Mouse (Mus musculus) spleen, adult 18-20 months (tissue): ENCODE measurements around the gene Stk38l.
A peak's percentile ranks its signal among the peaks of the same experiment; 100 is the strongest.

Experiments used
- DNase-seq, 2 experiments: peaks; one replicate each; pipeline ENCODE4 v3.0.0; 2022; ENCODE audit warnings: mixed read lengths in 2 of 2

Stk38l gene

DNA sequence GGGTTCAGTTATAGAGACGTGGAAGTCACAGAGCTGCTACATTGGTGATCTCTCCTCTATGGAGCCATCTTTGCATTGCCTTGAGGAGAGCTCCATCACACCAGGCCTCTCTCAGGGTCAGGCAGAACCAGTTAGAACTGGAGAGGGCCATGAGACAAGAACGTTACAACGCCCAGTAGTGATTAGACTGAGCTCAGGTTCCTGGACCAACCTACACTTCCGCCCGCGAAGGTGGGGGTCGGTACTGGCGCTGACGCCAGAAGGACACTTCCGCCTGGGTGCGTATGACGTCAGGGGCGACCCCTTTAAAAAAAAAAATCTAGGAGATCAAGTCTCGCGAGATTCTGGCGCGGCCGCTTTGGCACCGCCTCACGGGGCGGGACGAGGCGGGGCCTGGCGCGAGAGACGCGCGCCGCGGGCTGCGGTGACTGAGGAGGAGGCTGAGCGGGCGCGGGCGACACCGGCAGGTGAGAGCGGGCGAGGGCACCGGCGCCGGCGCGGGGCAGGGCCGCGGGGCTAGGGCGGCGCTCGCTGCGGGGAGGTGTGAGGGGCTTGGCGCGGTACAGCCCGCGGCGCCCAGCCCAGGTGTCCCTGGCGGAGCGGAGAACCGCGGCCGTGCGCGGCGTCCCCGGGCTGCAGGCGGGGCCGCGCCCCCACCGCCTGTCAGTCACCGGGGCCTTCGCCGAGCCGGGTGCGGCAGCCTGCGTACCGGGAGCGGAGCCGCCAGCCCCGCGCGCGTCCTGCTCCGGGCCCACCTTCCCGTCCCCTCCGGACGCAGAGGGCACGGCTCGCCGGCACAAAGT is at the start of gene Stk38l:
TSS of gene Stk38l (plus strand) at position 415 of the 803 bp plus-strand sequence.
- peak; percentile 90 to 94 for DNase-seq

DNA sequence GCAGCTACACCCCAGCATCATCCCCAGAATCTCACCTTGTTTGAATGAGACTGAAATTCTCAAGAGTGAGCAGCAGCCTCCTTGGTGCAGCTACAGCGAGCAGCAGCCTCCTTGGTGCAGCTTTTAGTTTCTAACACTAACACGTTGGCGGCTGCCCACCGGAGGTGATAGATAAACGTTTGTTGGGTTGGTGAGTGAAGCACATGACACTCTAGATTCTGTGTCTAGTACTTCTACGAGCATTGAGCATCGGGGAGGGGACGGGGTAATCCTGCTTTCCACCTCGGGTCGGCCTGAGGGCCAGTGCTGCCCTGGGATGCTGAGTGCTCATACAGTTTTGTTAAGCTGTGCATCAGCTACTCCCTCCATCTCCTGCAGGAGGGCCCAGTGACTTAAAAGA is 47.9 kb upstream of the Stk38l start:
- DNase-seq: no peak

DNA sequence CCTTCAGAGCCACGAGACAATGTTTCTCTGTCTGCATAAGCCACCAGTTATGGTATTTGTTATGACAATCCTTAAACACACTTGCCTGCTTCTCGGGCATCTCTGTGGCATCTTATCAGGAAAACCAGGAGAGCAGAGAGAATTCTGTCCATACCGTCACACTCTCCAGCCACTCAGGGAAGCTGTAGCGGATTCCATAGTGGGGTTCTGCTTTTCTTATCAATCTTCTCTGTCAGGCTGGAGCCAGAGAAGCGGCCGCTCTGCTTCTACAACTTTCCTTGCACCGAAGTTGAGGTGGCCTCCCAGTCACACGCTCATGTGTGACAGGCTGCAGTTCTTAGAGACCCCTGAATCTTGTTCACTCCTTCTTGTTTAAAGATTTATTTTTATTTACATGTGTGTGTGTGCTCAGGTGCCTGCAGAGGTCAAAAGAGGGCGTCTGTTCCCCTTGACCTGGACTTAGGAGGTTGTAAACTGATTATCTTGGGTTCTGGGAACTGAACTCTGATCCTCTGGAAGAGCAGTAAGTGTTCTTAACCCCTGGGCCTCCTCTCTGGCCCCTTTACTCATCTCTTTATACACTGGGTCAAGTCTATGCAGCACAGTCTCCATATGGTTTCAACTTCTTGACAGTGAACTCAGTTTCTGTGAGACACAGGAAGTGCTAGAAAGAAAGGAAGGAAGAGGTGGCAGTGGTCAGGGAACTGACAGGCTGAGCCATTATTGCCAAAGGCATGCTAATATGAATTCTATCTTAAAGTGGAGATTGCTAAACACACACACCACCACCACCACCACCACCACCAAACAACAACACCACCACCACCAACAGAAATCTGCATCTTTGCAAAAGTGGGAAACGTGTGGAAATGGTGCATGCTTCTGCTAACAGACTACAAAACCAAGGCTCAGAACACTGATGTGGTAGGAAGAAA is 46.4 kb upstream of the Stk38l start:
- no peak for DNase-seq

DNA sequence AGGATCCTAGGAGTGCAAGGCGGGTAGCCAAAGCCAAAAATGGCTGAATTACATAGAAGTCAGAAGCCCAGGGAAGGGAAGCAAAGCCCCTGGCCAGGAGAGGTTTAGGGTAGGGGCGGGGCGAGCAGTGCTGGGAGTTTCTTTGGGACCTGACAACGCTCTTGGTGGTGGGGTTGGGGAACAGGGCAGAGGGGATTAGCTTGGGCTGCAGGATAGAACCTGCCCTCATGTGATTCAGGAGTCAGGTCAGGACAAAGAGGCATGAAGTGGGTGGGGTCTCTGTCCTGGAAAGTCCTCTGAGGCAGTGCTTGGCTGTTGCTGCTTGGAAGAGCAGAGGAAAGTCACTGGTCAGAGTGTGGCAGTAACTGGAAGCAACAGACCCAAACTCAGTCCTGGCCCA is 40.9 kb upstream of the Stk38l start:
- no peak for DNase-seq

DNA sequence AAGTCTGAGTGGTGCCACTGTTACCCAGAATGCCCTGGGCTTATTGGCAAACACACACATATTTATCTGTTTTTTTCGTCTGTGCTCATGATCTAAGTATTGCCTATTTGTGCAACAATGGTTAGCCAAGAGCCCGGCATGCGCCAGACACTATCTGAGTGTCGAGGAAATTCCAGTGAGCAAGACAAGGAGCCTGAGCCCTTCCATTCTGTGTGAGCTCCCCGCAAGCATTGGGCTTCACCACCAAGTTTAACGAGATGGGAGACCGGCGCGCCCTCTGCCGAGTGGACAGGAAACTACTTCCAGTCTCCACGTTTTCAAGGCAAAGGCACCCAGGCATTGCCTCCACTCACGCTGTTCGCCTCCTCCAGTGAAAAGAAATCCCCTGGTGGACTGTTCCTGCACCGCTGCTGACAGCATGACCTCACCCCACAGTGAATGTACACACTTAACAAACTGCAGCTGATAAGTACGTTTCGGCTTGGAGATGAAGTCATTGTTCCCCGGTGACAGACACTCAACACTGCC is 39.0 kb upstream of the Stk38l start:
- peak; percentile 8 to 45 for DNase-seq

DNA sequence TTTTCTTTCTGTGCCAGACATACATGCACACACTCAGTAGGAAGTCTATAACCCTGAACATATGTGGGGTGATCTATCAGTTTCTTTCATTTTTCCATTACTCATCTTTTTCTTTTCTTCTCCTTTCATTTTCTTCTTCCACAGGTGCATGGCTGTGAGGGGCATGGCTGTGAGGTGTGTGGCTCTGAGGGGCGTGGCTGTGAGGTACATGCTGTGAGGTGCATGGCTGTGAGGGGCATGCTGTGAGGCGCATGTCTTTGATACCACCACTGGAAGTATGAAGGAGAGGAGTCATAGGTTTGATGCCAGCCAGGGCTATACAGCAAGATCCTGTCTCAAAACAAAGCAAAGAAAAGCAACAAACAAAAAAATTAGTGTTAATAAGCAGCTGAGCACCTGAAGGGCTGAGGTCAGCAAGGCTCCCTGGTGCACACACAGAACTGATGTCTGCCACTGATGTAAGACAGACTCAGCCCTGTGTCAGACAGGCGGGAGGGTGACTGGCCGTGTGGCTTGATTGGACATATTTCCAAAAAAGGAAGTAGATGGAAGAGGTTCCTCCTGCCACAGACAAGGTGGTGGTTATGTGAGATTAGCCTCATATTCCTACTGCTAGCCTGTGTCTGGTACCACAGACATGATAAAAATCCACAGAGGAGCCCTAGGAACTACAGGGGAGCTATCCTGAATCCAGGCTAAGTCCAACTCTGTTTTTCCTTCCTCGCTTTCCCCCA is 38.2 kb upstream of the Stk38l start:
- no peak for DNase-seq

DNA sequence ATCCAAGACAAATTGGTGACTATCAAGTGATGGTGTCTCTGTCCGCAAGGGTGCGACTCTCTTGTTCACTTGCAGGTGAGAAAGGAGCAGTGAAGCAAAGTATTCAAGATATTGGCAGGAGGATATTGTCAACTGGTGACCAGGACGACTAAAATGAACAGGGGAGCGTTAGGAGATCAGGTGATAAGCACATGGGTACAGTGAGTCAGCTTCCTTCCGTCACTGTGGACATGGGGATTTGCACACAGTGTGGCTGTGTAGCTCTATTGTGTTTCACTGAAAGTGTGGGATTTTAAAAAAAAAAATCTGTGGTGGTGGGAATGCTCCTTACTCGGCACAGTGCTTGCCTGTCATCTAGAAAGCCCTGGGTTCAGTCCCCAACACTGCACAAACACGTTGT is 36.8 kb upstream of the Stk38l start:
- DNase-seq: no peak

DNA sequence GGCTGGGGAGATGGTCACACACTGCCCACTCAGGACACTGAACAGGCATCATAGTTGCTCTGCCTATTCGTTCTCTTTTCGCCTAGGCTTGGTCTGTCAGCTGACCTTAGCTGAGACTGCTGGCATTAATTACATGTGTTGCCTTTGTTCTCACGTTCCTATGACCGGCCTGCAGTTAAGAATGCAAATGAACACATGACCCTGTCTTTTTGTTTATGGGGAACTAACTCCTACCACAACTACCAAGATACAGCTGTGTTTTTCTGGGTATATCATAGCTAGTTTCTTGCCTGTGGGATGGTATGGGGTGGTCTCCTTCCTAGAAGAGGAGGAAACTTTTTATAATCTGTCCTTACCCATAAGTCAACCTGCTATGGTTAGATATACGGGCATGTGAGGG is 35.9 kb upstream of the Stk38l start:
- DNase-seq: no peak

DNA sequence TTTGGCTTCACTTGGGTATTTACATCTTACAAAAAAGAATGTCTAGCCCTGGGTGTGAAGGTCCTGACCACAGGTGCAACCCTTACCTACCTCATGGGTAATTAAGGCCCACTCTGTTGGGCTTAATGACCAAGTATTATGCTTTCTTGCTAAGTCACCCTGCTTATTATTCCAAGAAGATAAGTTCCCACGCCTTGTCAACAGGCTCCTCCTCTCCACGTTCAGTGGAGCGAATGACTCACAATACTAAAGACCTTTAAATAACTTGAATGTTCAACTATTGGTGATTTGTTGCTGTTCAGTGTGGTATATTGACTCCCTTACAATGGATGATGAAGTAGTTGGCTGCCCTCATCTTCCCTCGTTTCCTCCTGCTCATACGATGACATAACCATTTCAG is 27.0 kb upstream of the Stk38l start:
- no peak for DNase-seq

DNA sequence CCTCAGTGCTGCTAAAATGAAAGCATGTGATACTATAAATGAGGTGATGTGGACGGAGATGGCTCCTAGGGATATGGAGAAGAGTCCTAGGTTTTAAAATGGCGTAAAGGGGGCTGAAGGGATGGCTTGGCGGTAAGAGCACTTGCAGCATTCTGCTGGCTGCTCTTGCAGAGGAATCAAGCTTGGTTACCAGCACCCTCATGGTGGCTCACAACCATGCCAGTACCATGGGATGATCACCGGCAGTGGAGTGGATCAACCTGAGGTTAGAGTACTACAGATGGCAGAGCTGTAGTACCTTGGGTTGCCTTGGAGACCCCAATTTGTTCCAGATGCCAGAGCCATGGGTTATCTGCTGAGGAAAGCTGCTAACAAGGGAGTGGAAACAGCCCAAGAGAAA is 26.4 kb upstream of the Stk38l start:
- no peak for DNase-seq

DNA sequence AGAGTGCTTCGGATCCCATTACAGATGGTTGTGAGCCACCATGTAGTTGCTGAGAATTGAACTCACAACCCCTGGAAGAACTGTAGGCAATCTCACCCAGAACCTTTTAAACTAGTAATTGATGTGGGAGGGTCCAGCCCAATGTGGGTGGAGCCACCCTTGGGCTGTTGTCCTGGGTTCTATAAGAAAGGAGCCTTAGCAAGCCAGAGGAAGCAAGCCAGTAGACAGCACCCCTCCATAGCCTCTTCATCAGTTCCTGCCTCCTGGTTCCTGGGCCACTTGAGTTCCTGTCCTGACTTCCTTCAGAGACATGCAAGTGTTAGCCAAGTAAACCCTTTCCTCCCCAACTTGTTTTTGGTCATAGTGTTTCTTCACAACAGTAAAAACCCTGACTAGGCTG is 24.3 kb upstream of the Stk38l start:
- DNase-seq: no peak

DNA sequence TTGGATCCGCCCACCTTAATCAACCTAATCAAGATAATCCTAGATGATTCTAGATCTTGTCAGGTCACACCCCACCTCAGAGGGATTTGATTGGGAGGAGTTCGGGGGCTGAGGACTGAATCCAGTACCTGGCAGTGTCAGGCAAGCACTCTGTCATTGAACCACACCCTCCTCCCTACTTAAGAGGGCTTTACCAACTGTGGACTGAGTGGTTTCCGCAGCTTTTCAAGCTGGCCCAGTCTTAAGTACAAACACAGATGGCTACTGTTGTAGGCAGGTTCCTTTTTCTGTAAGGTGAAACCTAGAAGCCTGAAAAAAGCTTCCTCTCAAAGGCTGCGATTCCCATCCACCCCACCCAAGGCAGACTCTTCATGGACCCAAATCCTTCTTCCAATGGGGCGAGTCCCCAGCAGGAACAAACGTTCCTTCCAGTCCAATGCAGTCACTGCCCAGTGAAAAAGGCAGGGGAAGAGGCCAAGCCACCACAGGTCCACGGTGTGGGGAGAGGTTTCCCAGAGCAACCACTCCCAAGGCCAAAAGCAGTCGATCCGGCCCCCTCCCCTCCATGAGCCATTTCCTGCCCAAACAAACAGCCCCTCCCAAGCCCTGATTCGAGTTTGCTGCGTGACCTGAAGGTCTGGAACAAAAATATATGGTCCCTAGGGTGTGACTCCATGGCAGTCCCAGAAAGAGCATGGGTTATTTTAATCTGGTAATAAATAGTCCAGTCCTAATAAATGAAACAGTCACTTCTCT is 22.5 kb upstream of the Stk38l start:
- DNase-seq: no peak

DNA sequence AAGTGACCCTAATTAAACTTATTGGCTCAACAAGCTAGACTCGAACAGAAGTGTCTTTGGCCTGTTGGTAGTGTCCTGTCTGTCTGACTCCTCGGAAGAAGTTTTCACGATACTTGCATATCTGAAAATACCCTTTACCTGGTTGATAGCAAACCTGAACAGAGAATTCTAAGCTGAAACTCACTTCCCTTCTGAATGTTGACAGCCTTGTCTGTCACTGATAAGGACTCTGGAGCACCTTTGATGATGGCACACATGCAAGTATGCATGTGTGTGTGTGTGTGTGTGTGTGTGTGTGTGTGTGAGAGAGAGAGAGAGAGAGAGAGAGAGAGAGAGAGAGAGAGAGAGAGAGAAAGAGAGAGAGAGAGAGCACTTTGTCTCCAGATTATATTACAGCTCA is 21.4 kb upstream of the Stk38l start:
- DNase-seq: no peak

DNA sequence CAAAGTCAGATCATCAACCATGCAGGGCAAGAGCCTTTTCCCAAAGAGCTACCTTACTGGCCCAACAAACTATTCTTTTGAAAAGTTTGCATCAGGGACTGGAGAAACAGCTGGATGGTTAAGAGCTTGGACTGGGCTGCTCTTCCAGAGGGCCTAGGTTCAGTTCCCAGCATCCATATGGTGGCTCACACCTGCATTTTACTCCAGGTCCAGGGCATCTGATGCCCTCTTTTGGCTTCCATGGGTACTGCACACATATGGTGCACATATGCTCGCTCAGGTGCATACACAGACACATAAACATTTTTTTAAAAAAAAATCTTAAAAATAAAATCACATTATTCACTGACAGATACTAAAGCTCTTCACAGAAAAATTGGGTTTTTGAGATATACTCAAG is 19.2 kb upstream of the Stk38l start:
- DNase-seq: no peak

DNA sequence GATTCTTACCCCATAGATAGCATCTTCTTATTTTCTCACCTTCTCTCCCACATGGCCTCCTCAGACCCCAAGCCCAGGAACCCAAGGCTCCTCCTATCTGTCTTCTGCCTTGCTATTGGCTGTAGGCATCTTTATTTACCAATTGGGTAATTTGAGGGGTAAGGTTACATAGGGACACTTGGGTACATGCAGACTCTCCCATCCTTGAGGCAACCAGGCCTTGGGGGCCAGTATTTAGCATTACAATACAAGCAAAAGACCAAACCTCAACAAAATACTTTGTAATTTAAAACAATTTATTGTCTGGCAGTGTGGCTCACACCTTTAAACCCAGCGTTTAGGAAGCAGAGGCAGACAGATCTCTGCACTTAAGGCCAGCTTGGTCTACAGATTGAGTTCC is 5.2 kb upstream of the Stk38l start:
- no peak for DNase-seq

DNA sequence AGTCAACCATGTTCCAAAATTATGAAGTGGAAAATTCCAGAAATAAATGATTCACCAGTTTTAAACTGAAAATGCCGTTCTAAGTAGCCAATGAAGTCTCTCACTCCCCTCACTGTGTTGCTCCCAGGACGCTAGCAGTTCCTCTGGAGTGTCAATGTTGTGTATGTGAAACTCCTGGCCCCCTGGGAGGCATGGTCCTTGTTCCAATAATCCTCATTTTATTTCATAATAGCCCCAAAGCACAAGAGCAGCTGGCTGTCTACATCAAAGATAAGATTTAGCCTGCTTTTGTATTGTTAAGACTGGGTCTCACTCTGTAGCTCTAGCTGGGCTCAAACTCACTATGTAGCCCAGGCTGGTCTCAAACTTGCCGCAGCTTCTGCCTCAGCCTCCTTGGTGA is 990 bp upstream of the Stk38l start:
- no peak for DNase-seq

DNA sequence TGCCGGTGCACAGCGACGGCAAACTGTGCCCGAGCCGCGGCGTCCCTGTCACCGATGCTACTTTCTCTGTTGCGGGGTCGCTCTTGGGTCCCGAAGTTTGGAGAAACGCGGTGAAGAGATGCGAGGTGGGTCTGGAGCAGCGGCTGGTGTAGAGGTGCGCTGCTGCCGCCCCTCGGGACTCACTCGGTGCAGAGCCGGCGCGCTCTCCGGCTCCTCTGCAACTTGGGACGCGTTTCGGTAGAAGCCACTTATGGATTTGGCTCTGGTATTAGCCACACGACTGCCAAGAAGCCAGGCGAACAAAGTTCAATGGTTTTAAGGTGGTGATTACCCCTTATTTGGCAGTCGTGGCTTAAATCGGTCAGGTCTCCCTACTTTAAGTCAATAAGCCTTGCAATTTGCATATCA is 593 bp downstream of the Stk38l start:
- no peak for DNase-seq

DNA sequence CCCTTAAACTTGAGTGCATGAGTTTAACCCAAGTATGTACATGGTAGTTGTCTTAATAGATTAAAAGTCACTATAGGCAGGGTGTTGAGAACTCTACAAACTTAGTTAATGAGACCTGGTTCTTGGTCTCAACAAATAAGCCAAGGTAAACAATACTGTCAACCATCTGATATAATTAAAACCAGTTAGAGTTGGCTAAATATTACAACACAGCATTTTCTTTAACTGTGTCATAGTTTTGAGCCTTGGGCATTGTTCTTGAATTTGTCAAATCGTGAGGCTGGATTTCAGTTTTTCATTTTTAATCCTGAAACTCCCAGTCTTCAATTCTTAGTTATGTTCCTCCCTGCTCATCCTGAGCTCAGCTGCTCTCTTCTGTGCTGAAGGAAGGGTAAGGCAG is 6.2 kb downstream of the Stk38l start:
- DNase-seq: no peak

DNA sequence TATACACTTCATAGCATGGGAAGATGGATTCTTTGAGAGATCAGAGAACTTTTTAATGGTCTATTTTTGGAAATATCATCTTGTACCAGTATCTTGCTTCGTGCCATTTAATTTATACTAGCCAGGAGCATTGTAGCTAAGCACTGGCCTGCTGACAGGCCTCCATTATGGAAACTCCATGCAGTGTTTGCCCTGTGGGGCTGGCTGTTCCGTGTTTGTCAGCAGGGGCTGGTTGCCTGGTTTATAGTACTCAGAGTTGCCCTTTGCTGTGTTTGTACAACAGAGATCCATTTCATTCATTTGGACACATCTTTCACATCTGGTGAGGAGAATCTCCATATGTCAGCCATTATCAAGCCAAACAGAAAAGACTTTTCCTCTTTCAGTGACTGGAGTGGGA is 6.9 kb downstream of the Stk38l start:
- DNase-seq: no peak

DNA sequence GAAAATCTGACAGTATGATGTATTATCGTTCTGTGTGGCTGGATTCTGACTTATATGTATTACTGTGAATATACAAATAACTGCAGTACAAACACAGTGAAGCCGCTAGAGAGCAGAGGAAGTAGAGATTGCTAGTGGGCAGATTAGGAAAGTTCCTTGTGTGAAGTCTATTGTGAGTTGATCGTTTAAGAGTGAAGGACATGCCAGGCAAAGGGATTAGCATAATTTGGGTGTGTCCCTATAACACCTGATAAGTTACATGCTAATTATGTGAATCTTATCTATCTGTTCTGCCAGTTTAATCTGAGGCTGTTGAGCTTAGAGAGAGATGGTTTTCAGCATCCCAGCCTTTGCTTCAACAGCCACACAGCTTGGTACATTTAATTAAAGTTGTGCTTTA is 7.4 kb downstream of the Stk38l start:
- DNase-seq: no peak

DNA sequence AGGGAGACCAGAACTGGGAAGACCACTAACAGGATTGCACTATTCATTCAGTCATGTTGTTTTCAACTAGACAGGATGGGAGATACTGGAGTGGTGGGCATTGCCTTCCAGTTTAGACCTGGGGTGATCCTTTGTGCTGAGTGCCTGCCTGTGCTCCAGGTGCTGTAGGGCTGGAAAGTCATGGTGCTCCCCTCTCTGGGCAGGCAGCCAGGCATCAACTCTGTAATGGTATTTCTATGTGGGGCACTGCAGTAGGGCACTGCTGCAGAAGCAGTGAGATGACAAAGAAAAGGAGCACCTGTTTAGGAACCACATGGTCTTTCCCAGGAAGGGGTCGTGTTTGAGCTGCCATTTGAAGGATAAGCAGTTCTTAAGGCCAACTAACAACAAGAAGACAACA is 7.9 kb downstream of the Stk38l start:
- no peak for DNase-seq

DNA sequence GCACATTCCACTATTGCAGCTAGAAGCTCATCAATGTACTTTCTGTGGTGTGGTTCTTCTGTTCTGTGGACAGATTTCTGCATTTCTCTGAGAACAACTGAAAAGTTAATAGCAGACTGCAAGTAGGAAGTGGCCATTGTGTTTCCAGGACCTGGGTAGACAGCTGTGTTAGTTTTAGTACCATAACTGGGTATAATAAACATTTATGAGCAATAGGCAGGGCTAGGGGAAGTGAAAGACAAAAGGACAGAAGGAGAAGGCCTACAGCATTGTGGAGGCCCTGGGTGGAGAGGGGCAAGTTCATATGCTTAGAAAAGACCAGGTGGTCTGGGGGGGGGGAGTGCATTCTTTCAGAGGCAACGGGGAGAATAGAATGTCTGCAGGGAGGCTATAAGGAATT is 8.8 kb downstream of the Stk38l start:
- DNase-seq: no peak
